Mouse (Mus musculus): Measurements from ENCODE around the gene Mdfi.

GRCm38 (mm10) chr17:47872311-47873011, 38.0 kb upstream of the Mdfi start:
- no peak for TF ChIP-seq POLR2A (IDR thresholded peaks at IDR 0.05; ENCODE audit: borderline replicate concordance, extremely low read depth, low read depth, low read length)
- TF ChIP-seq CTCF (IDR thresholded peaks at IDR 0.05; ENCODE audit: insufficient read depth, low read length), result no peak

Data from lung, adult 2 months (tissue).